Mouse (Mus musculus) CH12.LX (cell line): ENCODE measurements at regions not wholly inside any gene's neighbourhood (a gene's known extent, or its start where the extent isn't known, plus 50 kb on each side); places are given as distances from the start of the nearest gene placed in this dataset.

Experiments used
- CHD2 ChIP-seq: IDR thresholded peaks from 2 replicates; pipeline ENCODE4 v1.6.1; 2011; ENCODE audit warnings: low read length, improper control_type of control experiment
- ETS1 ChIP-seq: conservative IDR thresholded peaks from 2 replicates; pipeline ENCODE4 v1.6.1; 2012; ENCODE audit warnings: low read depth, mild to moderate bottlenecking, inconsistent platforms, low read length, improper control_type of control experiment, moderate library complexity
- MAX ChIP-seq: IDR thresholded peaks from 2 replicates; pipeline ENCODE4 v1.6.1; 2011; ENCODE audit warnings: low read length, improper control_type of control experiment
- MXI1 ChIP-seq: IDR thresholded peaks from 2 replicates; pipeline ENCODE4 v1.6.1; 2011; ENCODE audit warnings: mild to moderate bottlenecking, low read depth, low read length, improper control_type of control experiment
- USF2 ChIP-seq: conservative IDR thresholded peaks from 2 replicates; pipeline ENCODE4 v1.6.1; 2011; ENCODE audit warnings: low read depth, low read length, improper control_type of control experiment

- TF ChIP-seq MAX = no peak
- TF ChIP-seq ETS1 = no peak
- TF ChIP-seq USF2 = no peak
- no peak for TF ChIP-seq MXI1
- no peak for TF ChIP-seq CHD2
Observed at GRCm38 (mm10) chr13:16316581-16316980, 304.9 kb downstream of the Inhba start.
